Mouse (Mus musculus) MEL (cell line): ENCODE results near the gene Ltk. TPM values are rescaled to one million over a fixed set of nuclear protein-coding genes. Genes with fewer than 3 reads are reported as not detected.

ENCODE experiments used
- DNase-seq: peaks from one replicate; pipeline ENCODE4 v3.0.0; 2011; ENCODE audit warnings: low read depth, low spot score
- H3K27ac ChIP-seq: 2 replicates; pipeline ENCODE4 v1.5.1; 2012; ENCODE audit warnings: low read depth, mild to moderate bottlenecking, control low read depth, low read length, moderate library complexity; ENCODE audit not compliant: control insufficient read depth
- H3K27me3 ChIP-seq, 2 experiments: fragments of 150-350 bp in 1 of 2; sonication (generic) in 1 of 2; 2 replicates each; pipeline ENCODE4 v1.6.1; 2012; ENCODE audit warnings: low read length in 2 of 2, mild to moderate bottlenecking in 2 of 2, improper control_type of control experiment in 1 of 2, moderate library complexity in 1 of 2; ENCODE audit not compliant: insufficient read depth in 2 of 2, control insufficient read depth in 1 of 2
- H3K36me3 ChIP-seq, 2 experiments: 2 replicates each; pipeline ENCODE4 v1.6.1; 2012 to 2014; ENCODE audit warnings: low read length in 2 of 2, improper control_type of control experiment in 1 of 2, inconsistent platforms in 1 of 2, mild to moderate bottlenecking in 1 of 2; ENCODE audit not compliant: insufficient read depth in 2 of 2, control insufficient read depth in 1 of 2
- H3K4me1 ChIP-seq, 2 experiments: fragments of 150-350 bp in 1 of 2; sonication (generic) in 1 of 2; 2 replicates each; pipeline ENCODE4 v1.6.1; 2012; ENCODE audit warnings: low read length in 2 of 2, improper control_type of control experiment in 1 of 2, mild to moderate bottlenecking in 1 of 2; ENCODE audit not compliant: insufficient read depth in 2 of 2, control insufficient read depth in 1 of 2
- H3K4me3 ChIP-seq, 2 experiments: fragments of 150-350 bp in 1 of 2; sonication (generic) in 1 of 2; 2 replicates each; pipeline ENCODE4 v1.5.1; 2012; ENCODE audit warnings: low read depth in 2 of 2, low read length in 2 of 2, mild to moderate bottlenecking in 2 of 2, moderate library complexity in 2 of 2, control low read depth in 1 of 2, improper control_type of control experiment in 1 of 2; ENCODE audit not compliant: control insufficient read depth in 1 of 2, insufficient read depth in 1 of 2
- H3K79me2 ChIP-seq: 2 replicates; pipeline ENCODE4 v1.6.1; 2012; ENCODE audit warnings: mild to moderate bottlenecking, low read length, moderate library complexity; ENCODE audit not compliant: control insufficient read depth, poor library complexity, insufficient read depth
- H3K9ac ChIP-seq: 2 replicates; pipeline ENCODE4 v1.6.1; 2012; ENCODE audit warnings: low read depth, mild to moderate bottlenecking, control low read depth, low read length, moderate library complexity; ENCODE audit not compliant: control insufficient read depth, poor library complexity, severe bottlenecking
- H3K9me3 ChIP-seq: fragments of 150-350 bp; sonication (generic); replicated peaks from 2 replicates; pipeline ENCODE4 v1.6.1; 2012; ENCODE audit warnings: mild to moderate bottlenecking, low read length, improper control_type of control experiment, moderate library complexity; ENCODE audit not compliant: insufficient read depth
- CHD2 ChIP-seq: IDR thresholded peaks from 2 replicates; pipeline ENCODE4 v1.6.1; 2011; ENCODE audit warnings: low read length, improper control_type of control experiment
- CTCF ChIP-seq, 3 experiments: IDR thresholded peaks in 2 of 3; conservative IDR thresholded peaks in 1 of 3; 2 replicates each; pipeline ENCODE4 v1.5.1; 2011 to 2012; ENCODE audit warnings: low read length in 3 of 3, low read depth in 2 of 3, mild to moderate bottlenecking in 2 of 3, improper control_type of control experiment in 1 of 3, inconsistent platforms in 1 of 3, mixed read lengths in 1 of 3, moderate library complexity in 1 of 3; ENCODE audit not compliant: control insufficient read depth in 1 of 3, insufficient read depth in 1 of 3, poor library complexity in 1 of 3, severe bottlenecking in 1 of 3
- E2F4 ChIP-seq: IDR thresholded peaks from 2 replicates; pipeline ENCODE4 v1.6.1; 2011; ENCODE audit warnings: low read depth, low read length, improper control_type of control experiment, borderline replicate concordance
- ELF1 ChIP-seq: IDR thresholded peaks from 2 replicates; pipeline ENCODE4 v1.6.1; 2014; ENCODE audit warnings: low read depth, mild to moderate bottlenecking, inconsistent platforms, low read length, improper control_type of control experiment, moderate library complexity
- HCFC1 ChIP-seq: IDR thresholded peaks from 2 replicates; pipeline ENCODE4 v1.6.1; 2012; ENCODE audit warnings: low read depth, mild to moderate bottlenecking, inconsistent platforms, low read length, improper control_type of control experiment, moderate library complexity
- JUND ChIP-seq: IDR thresholded peaks from 2 replicates; pipeline ENCODE4 v1.6.1; 2011; ENCODE audit warnings: low read depth, mild to moderate bottlenecking, improper control_type of control experiment, low read length
- MAZ ChIP-seq: IDR thresholded peaks from 2 replicates; pipeline ENCODE4 v1.6.1; 2012; ENCODE audit warnings: low read depth, mild to moderate bottlenecking, inconsistent platforms, low read length, improper control_type of control experiment
- MXI1 ChIP-seq: IDR thresholded peaks from 2 replicates; pipeline ENCODE4 v1.6.1; 2011; ENCODE audit warnings: mild to moderate bottlenecking, low read depth, low read length, improper control_type of control experiment
- MYB ChIP-seq: IDR thresholded peaks from 2 replicates; pipeline ENCODE4 v1.6.1; 2011; ENCODE audit warnings: mild to moderate bottlenecking, low read depth, low read length, improper control_type of control experiment
- MYC ChIP-seq: IDR thresholded peaks from 2 replicates; pipeline ENCODE4 v1.6.1; 2011; ENCODE audit warnings: low read depth, mild to moderate bottlenecking, low read length, improper control_type of control experiment, moderate library complexity
- NELFE ChIP-seq: IDR thresholded peaks from 2 replicates; pipeline ENCODE4 v1.6.1; 2011; ENCODE audit warnings: low read depth, low read length, improper control_type of control experiment
- POLR2A ChIP-seq, 2 experiments: IDR thresholded peaks; 2 replicates each; pipeline ENCODE4 v1.6.1; 2011 to 2012; ENCODE audit warnings: low read length in 2 of 2, mild to moderate bottlenecking in 2 of 2, control low read depth in 1 of 2, improper control_type of control experiment in 1 of 2, low read depth in 1 of 2, moderate library complexity in 1 of 2; ENCODE audit not compliant: control insufficient read depth in 1 of 2, insufficient read depth in 1 of 2, poor library complexity in 1 of 2
- POLR2AphosphoS2 ChIP-seq: IDR thresholded peaks from 2 replicates; pipeline ENCODE4 v1.6.1; 2011; ENCODE audit warnings: low read length, improper control_type of control experiment
- RAD21 ChIP-seq: IDR thresholded peaks from 2 replicates; pipeline ENCODE4 v1.6.1; 2011; ENCODE audit warnings: mild to moderate bottlenecking, low read depth, low read length, improper control_type of control experiment
- RCOR1 ChIP-seq: IDR thresholded peaks from 2 replicates; pipeline ENCODE4 v1.6.1; 2012; ENCODE audit warnings: low read depth, mild to moderate bottlenecking, inconsistent platforms, low read length, improper control_type of control experiment
- SIN3A ChIP-seq: IDR thresholded peaks from 2 replicates; pipeline ENCODE4 v1.6.1; 2012; ENCODE audit warnings: low read length, improper control_type of control experiment, inconsistent platforms
- SMC3 ChIP-seq: IDR thresholded peaks from 2 replicates; pipeline ENCODE4 v1.6.1; 2011; ENCODE audit warnings: low read depth, low read length, improper control_type of control experiment
- TCF12 ChIP-seq: IDR thresholded peaks from 2 replicates; pipeline ENCODE4 v1.6.1; 2014; ENCODE audit warnings: low read depth, mild to moderate bottlenecking, inconsistent platforms, low read length, improper control_type of control experiment, moderate library complexity
- UBTF ChIP-seq: IDR thresholded peaks from 2 replicates; pipeline ENCODE4 v1.6.1; 2012; ENCODE audit warnings: low read depth, mild to moderate bottlenecking, inconsistent platforms, low read length, improper control_type of control experiment, moderate library complexity, borderline replicate concordance; ENCODE audit not compliant: insufficient read depth
- USF1 ChIP-seq: IDR thresholded peaks from 2 replicates; pipeline ENCODE4 v1.6.1; 2014; ENCODE audit warnings: low read depth, mild to moderate bottlenecking, inconsistent platforms, low read length, improper control_type of control experiment, moderate library complexity
- ZC3H11A ChIP-seq: IDR thresholded peaks from 2 replicates; pipeline ENCODE4 v1.6.1; 2012; ENCODE audit warnings: low read depth, mild to moderate bottlenecking, inconsistent platforms, low read length, improper control_type of control experiment
- ZKSCAN1 ChIP-seq: IDR thresholded peaks from 2 replicates; pipeline ENCODE4 v1.6.1; 2012; ENCODE audit warnings: low read depth, mild to moderate bottlenecking, inconsistent platforms, low read length, improper control_type of control experiment, moderate library complexity
- ZMIZ1 ChIP-seq: IDR thresholded peaks from 2 replicates; pipeline ENCODE4 v1.6.1; 2012; ENCODE audit warnings: low read depth, mild to moderate bottlenecking, inconsistent platforms, low read length, improper control_type of control experiment, moderate library complexity
- ZNF384 ChIP-seq: IDR thresholded peaks from 2 replicates; pipeline ENCODE4 v1.6.1; 2012; ENCODE audit warnings: low read depth, mild to moderate bottlenecking, inconsistent platforms, low read length, improper control_type of control experiment
- polyA plus RNA-seq, 2 experiments: library from polyadenylated mRNA; stranded (reverse) in 1 of 2; unstranded in 1 of 2; fragments of >175 nt in 1 of 2; fragments of >200 nt in 1 of 2; gene quantifications; 2 replicates each; pipeline versions ENCODE4 v1.2.1 to v1.2.4; 2012; ENCODE audit warnings: low replicate concordance in 2 of 2, low read depth in 1 of 2; ENCODE audit not compliant: insufficient read length in 2 of 2, insufficient read depth in 1 of 2, missing spikeins in 1 of 2
- total RNA-seq: library from RNA; depleted of rRNA; stranded (reverse); fragments of 300-350 nt; gene quantifications from 2 replicates; pipeline ENCODE4 v1.2.3, GENCODE M21; 2012

Ltk gene
- total and polyA plus RNA-seq, 3 experiments, result 0.23 to 2.5 TPM; not detected in 1

DNA sequence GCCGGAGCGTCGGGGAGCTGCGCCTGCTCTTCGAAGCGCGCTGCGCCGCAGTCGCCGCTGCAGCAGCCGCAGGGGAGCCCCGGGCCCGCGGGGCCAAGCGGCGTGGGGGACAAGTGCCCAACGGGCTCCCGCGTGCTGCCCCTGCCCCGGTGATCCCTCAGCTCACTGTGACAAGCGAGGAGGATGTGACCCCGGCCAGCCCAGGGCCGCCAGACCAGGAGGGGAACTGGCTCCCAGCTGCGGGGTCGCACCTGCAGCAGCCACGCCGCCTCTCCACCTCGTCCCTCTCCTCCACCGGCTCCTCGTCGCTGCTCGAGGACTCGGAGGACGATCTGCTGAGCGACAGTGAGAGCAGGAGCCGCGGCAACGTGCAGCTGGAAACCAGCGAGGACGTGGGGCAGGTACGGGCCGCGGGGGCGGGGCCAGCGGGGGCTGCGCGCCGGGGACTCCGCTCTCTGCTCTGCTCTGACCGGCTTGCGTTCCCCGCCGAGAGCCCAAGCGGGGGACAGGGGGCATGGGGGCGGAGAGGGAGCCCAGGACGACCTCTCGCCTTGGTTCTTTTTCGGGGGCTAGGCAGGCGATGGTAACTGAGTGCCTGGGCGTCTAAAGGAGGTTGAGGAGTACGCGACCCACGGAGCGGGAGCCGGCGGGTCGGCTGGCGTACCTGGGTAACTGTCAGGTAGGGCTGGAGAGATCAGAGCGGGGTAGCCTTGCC, 17.6 kb downstream of the Ltk start (continued):
- TF ChIP-seq RCOR1, result no peak
- no peak for TF ChIP-seq USF1

DNA sequence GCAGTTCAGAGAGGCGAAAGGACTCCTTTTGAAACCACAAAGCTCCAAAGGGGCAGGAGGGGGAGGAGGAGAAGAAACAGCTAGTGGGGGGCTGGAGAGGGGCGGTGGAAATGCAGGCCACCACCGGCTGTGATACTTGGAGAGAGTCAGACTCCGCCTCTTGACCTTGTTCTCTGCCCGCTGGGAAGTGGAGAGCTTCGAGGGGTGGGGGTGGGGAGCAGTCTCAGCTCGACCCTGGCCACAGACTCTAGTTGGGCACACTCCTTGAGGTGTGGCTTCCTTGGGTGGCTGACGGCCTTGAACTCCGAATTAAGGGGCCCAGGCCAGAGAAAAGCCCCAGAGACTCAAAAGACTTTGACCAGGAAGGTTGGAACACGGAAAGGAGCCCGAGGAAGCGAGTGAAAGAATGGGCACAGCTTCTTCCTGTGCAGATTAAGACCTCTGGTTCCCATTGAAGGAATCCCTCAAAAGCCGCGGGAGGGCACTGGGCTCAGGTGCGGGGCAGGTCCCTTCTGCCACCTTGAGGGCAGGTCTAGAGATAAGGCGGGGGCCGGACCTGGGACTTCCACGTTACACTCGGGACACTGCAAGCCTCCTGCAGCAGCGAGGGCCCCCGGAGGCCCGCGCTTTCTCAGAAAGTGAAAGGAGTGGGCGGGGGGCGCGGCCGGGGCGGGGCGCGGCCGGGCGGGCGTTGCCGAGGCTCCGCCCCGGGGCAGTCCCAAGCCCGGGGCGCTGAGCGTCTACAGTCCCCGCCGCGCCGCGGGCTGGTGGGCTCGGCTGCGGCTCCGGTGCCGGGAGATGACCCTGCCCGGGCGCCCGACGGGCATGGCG, 18.4 kb downstream of the Ltk start, which contains the start of gene Itpka:
TSS of gene Itpka (plus strand) at position 757 of the 831 bp plus-strand sequence.
- Histone ChIP-seq H3K4me3 (peak within 1 kb of the TSS; percentile 82 to 99), H3K9ac (peak within 1 kb of the TSS; percentile 84), H3K36me3 (no peaks in the 10 kb centered on the region; a peak in 1 of 4 replicates), H3K79me2 (peaks cover 3% of the 10 kb centered on the region; the same call in 1 of the 2 replicates), H3K9me3 (no peaks in the 10 kb centered on the region), H3K27ac (peak within 1 kb of the TSS; percentile 77), H3K27me3 (no peaks in the 10 kb centered on the region), H3K4me1 (peaks cover 0 to 3% of the 10 kb centered on the region in 2 experiments; a peak in 1 of 4 replicates)
- peak; percentile 83 for DNase-seq
- peak; percentile 17; the same call in 1 of the 2 replicates for TF ChIP-seq ELF1
- 0 out of 2 replicates have a peak, but pooled peaks have one; percentile 11 for TF ChIP-seq TCF12
- no peak for TF ChIP-seq E2F4
- TF ChIP-seq USF1, result no peak
- TF ChIP-seq MAZ, result peak; percentile 48; the same call in 1 of the 2 replicates
- TF ChIP-seq ZMIZ1, result peak; percentile 43; the same call in 1 of the 2 replicates
- no peak for TF ChIP-seq ZNF384
- no peak for TF ChIP-seq JUND
- TF ChIP-seq RAD21, result no peak
- TF ChIP-seq CHD2, result peak; percentile 37; the same call in 1 of the 2 replicates
- peak; percentile 59; the same call in 1 of the 2 replicates for TF ChIP-seq POLR2AphosphoS2
- peak; percentile 60 for TF ChIP-seq SIN3A
- peak; percentile 14 to 74; a peak in 2 of 4 replicates for TF ChIP-seq POLR2A (IDR thresholded peaks at IDR 0.05; ENCODE audit: control insufficient read depth in 1 of 2, insufficient read depth in 1 of 2, low read depth in 1 of 2, low read length in 2 of 2, poor library complexity in 1 of 2)
- no peak for TF ChIP-seq MYB
- no peak for TF ChIP-seq ZKSCAN1
- no peak for TF ChIP-seq HCFC1
- no peak for TF ChIP-seq SMC3
- no peak for TF ChIP-seq ZC3H11A
- TF ChIP-seq NELFE, result peak; percentile 66
- TF ChIP-seq MXI1, result peak; percentile 36
- TF ChIP-seq CTCF (IDR thresholded peaks at IDR 0.05 in 2 of 3, conservative IDR thresholded peaks at IDR 0.05 in 1 of 3; ENCODE audit: control insufficient read depth in 1 of 3, insufficient read depth in 1 of 3, low read depth in 2 of 3, low read length in 3 of 3, poor library complexity in 1 of 3, severe bottlenecking in 1 of 3), result 0 out of 6 replicates have a peak, but pooled peaks of 1 of the 3 experiments have one; percentile 2
- no peak for TF ChIP-seq MYC
- no peak for TF ChIP-seq UBTF
